Mouse (Mus musculus): ENCODE data around the gene Slc2a2. TPM values are rescaled to one million over a fixed set of nuclear protein-coding genes. Genes with fewer than 3 reads are reported as not detected.

Gene Slc2a2
- polyA plus RNA-seq (2012; ENCODE audit: insufficient read depth, insufficient read length, low replicate concordance, missing spikeins), result not detected in 2 replicates

- no peak for TF ChIP-seq POLR2A (IDR thresholded peaks at IDR 0.05; ENCODE audit: insufficient read depth, low read depth, low read length)
- Histone ChIP-seq H3K4me1 (ENCODE audit: control insufficient read depth, insufficient read depth, low read length) (no peaks in the 10 kb centered on the region), H3K4me3 (ENCODE audit: insufficient read depth, low read depth, low read length) (no peak within 1 kb of the TSS), H3K27ac (ENCODE audit: insufficient read depth, low read depth, low read length) (no peak within 1 kb of the TSS)
- WGBS, result 89% methylated on average over 2 of the region's 2 CpGs
Measured at GRCm38 (mm10) chr3:28697797-28698196, at the start of gene Slc2a2. Gene Slc2a2, plus strand, starts transcription at chr3:28697903.

- 56% methylated on average over 3 of the region's 3 CpGs for WGBS
- TF ChIP-seq POLR2A (IDR thresholded peaks at IDR 0.05; ENCODE audit: insufficient read depth, low read depth, low read length) (no peak), CTCF (IDR thresholded peaks at IDR 0.05; ENCODE audit: insufficient read depth, low read depth, low read length) (no peak)
- no peak overlapping the region for H3K27ac ChIP-seq (ENCODE audit: insufficient read depth, low read depth, low read length)
Measured at GRCm38 (mm10) chr3:28652574-28652973, 45.1 kb upstream of the Slc2a2 start.

GRCm38 (mm10) chr3:28653043-28653442 lies 44.7 kb upstream of the Slc2a2 start:
- Histone ChIP-seq H3K4me3 (ENCODE audit: insufficient read depth, low read depth, low read length) (no peak overlapping the region), H3K4me1 (ENCODE audit: control insufficient read depth, insufficient read depth, low read length) (no peaks in the 10 kb centered on the region), H3K27ac (ENCODE audit: insufficient read depth, low read depth, low read length) (no peak overlapping the region)
- no peak for TF ChIP-seq CTCF (IDR thresholded peaks at IDR 0.05; ENCODE audit: insufficient read depth, low read depth, low read length)
- TF ChIP-seq POLR2A (IDR thresholded peaks at IDR 0.05; ENCODE audit: insufficient read depth, low read depth, low read length), result no peak
- 88% methylated on average over 3 of the region's 3 CpGs for WGBS

More at GRCm38 (mm10) chr3:28652574-28652973, 45.1 kb upstream of the Slc2a2 start:
- Histone ChIP-seq H3K4me3 (ENCODE audit: insufficient read depth, low read depth, low read length) (no peak overlapping the region), H3K4me1 (ENCODE audit: control insufficient read depth, insufficient read depth, low read length) (no peaks in the 10 kb centered on the region)

- TF ChIP-seq CTCF (IDR thresholded peaks at IDR 0.05; ENCODE audit: insufficient read depth, low read depth, low read length) (no peak), POLR2A (IDR thresholded peaks at IDR 0.05; ENCODE audit: insufficient read depth, low read depth, low read length) (no peak)
- Histone ChIP-seq H3K4me3 (ENCODE audit: insufficient read depth, low read depth, low read length) (no peak overlapping the region), H3K4me1 (ENCODE audit: control insufficient read depth, insufficient read depth, low read length) (no peaks in the 10 kb centered on the region), H3K27ac (ENCODE audit: insufficient read depth, low read depth, low read length) (no peak overlapping the region)
Measured at GRCm38 (mm10) chr3:28654740-28655139, 43.0 kb upstream of the Slc2a2 start.

GRCm38 (mm10) chr3:28658349-28658748 lies 39.4 kb upstream of the Slc2a2 start:
- 52% methylated on average over 1 of the region's 1 CpGs for WGBS
- Histone ChIP-seq H3K4me1 (ENCODE audit: control insufficient read depth, insufficient read depth, low read length) (no peaks in the 10 kb centered on the region), H3K4me3 (ENCODE audit: insufficient read depth, low read depth, low read length) (no peak overlapping the region), H3K27ac (ENCODE audit: insufficient read depth, low read depth, low read length) (no peak overlapping the region)
- TF ChIP-seq POLR2A (IDR thresholded peaks at IDR 0.05; ENCODE audit: insufficient read depth, low read depth, low read length) (no peak), CTCF (IDR thresholded peaks at IDR 0.05; ENCODE audit: insufficient read depth, low read depth, low read length) (no peak)

- Histone ChIP-seq H3K4me1 (ENCODE audit: control insufficient read depth, insufficient read depth, low read length) (no peaks in the 10 kb centered on the region), H3K27ac (ENCODE audit: insufficient read depth, low read depth, low read length) (no peak overlapping the region), H3K4me3 (ENCODE audit: insufficient read depth, low read depth, low read length) (no peak overlapping the region)
- WGBS, result 38% methylated on average over 7 of the region's 7 CpGs
- TF ChIP-seq CTCF (IDR thresholded peaks at IDR 0.05; ENCODE audit: insufficient read depth, low read depth, low read length) (no peak), POLR2A (IDR thresholded peaks at IDR 0.05; ENCODE audit: insufficient read depth, low read depth, low read length) (no peak)
Measured at GRCm38 (mm10) chr3:28680851-28681250, 16.9 kb upstream of the Slc2a2 start.

GRCm38 (mm10) chr3:28681866-28682265 lies 15.8 kb upstream of the Slc2a2 start:
- no peak for TF ChIP-seq CTCF (IDR thresholded peaks at IDR 0.05; ENCODE audit: insufficient read depth, low read depth, low read length)
- no peak for TF ChIP-seq POLR2A (IDR thresholded peaks at IDR 0.05; ENCODE audit: insufficient read depth, low read depth, low read length)
- Histone ChIP-seq H3K4me1 (ENCODE audit: control insufficient read depth, insufficient read depth, low read length) (no peaks in the 10 kb centered on the region), H3K27ac (ENCODE audit: insufficient read depth, low read depth, low read length) (no peak overlapping the region), H3K4me3 (ENCODE audit: insufficient read depth, low read depth, low read length) (no peak overlapping the region)
- WGBS, result 73% methylated on average over 6 of the region's 6 CpGs

- no peak for TF ChIP-seq POLR2A (IDR thresholded peaks at IDR 0.05; ENCODE audit: insufficient read depth, low read depth, low read length)
- no peak for TF ChIP-seq CTCF (IDR thresholded peaks at IDR 0.05; ENCODE audit: insufficient read depth, low read depth, low read length)
- WGBS, result 82% methylated on average over 3 of the region's 3 CpGs
- no peak overlapping the region for H3K27ac ChIP-seq (ENCODE audit: insufficient read depth, low read depth, low read length)
- H3K4me1 ChIP-seq (ENCODE audit: control insufficient read depth, insufficient read depth, low read length), result no peaks in the 10 kb centered on the region
- H3K4me3 ChIP-seq (ENCODE audit: insufficient read depth, low read depth, low read length), result no peak overlapping the region
Measured at GRCm38 (mm10) chr3:28682411-28682810, 15.3 kb upstream of the Slc2a2 start.

- WGBS, result 92% methylated on average over 2 of the region's 2 CpGs
- TF ChIP-seq CTCF (IDR thresholded peaks at IDR 0.05; ENCODE audit: insufficient read depth, low read depth, low read length) (no peak), POLR2A (IDR thresholded peaks at IDR 0.05; ENCODE audit: insufficient read depth, low read depth, low read length) (no peak)
- H3K27ac ChIP-seq (ENCODE audit: insufficient read depth, low read depth, low read length), result no peak overlapping the region
- H3K4me1 ChIP-seq (ENCODE audit: control insufficient read depth, insufficient read depth, low read length), result no peaks in the 10 kb centered on the region
- H3K4me3 ChIP-seq (ENCODE audit: insufficient read depth, low read depth, low read length), result no peak overlapping the region
Measured at GRCm38 (mm10) chr3:28685510-28685909, 12.2 kb upstream of the Slc2a2 start.

- no peak for TF ChIP-seq POLR2A (IDR thresholded peaks at IDR 0.05; ENCODE audit: insufficient read depth, low read depth, low read length)
- TF ChIP-seq CTCF (IDR thresholded peaks at IDR 0.05; ENCODE audit: insufficient read depth, low read depth, low read length), result no peak
- Histone ChIP-seq H3K27ac (ENCODE audit: insufficient read depth, low read depth, low read length) (no peak overlapping the region), H3K4me1 (ENCODE audit: control insufficient read depth, insufficient read depth, low read length) (no peaks in the 10 kb centered on the region), H3K4me3 (ENCODE audit: insufficient read depth, low read depth, low read length) (no peak overlapping the region)
- WGBS, result 93% methylated on average over 5 of the region's 5 CpGs
Measured at GRCm38 (mm10) chr3:28694811-28695210, 2.9 kb upstream of the Slc2a2 start.

All from olfactory bulb, adult 2 months (tissue).